Mouse (Mus musculus): Measurements from ENCODE around the gene Nav2.

GRCm38 (mm10) chr7:48998595-48998994 lies 90.1 kb downstream of the Nav2 start:
- no peak for TF ChIP-seq EP300 (IDR thresholded peaks at IDR 0.05; ENCODE audit: low read length)
- no peak for TF ChIP-seq MAX (IDR thresholded peaks at IDR 0.05; ENCODE audit: low read length)
- no peak for TF ChIP-seq SMC3 (IDR thresholded peaks at IDR 0.05; ENCODE audit: low read depth, low read length)
- TF ChIP-seq HCFC1 (IDR thresholded peaks at IDR 0.05; ENCODE audit: low read depth, low read length), result no peak
- no peak for TF ChIP-seq POLR2A (IDR thresholded peaks at IDR 0.05; ENCODE audit: low read depth, low read length)
- TF ChIP-seq ZC3H11A (IDR thresholded peaks at IDR 0.05; ENCODE audit: low read depth, low read length), result no peak
- no peak for TF ChIP-seq CTCF (conservative IDR thresholded peaks at IDR 0.05 in 1 of 2, IDR thresholded peaks at IDR 0.05 in 1 of 2; ENCODE audit: low read depth in 2 of 2, low read length in 2 of 2)
- no peak for TF ChIP-seq USF1 (IDR thresholded peaks at IDR 0.05; ENCODE audit: low read depth, low read length)
- TF ChIP-seq UBTF (IDR thresholded peaks at IDR 0.05; ENCODE audit: low read depth, low read length), result no peak
- no peak for TF ChIP-seq MAFK (IDR thresholded peaks at IDR 0.05; ENCODE audit: insufficient replicate concordance, low read length)
- no peak for TF ChIP-seq TCF12 (IDR thresholded peaks at IDR 0.05; ENCODE audit: low read depth, low read length)
- no peak for TF ChIP-seq KAT2A (IDR thresholded peaks at IDR 0.05; ENCODE audit: insufficient replicate concordance, low read length)
